Mouse (Mus musculus) heart, adult 11 months (tissue): Measurements from ENCODE around the gene Gm9964.
A peak's percentile ranks its signal among the peaks of the same experiment; 100 is the strongest.

Source experiments
- DNase-seq: peaks from one replicate; pipeline ENCODE4 v3.0.0; 2022

Gene Gm9964

DNA sequence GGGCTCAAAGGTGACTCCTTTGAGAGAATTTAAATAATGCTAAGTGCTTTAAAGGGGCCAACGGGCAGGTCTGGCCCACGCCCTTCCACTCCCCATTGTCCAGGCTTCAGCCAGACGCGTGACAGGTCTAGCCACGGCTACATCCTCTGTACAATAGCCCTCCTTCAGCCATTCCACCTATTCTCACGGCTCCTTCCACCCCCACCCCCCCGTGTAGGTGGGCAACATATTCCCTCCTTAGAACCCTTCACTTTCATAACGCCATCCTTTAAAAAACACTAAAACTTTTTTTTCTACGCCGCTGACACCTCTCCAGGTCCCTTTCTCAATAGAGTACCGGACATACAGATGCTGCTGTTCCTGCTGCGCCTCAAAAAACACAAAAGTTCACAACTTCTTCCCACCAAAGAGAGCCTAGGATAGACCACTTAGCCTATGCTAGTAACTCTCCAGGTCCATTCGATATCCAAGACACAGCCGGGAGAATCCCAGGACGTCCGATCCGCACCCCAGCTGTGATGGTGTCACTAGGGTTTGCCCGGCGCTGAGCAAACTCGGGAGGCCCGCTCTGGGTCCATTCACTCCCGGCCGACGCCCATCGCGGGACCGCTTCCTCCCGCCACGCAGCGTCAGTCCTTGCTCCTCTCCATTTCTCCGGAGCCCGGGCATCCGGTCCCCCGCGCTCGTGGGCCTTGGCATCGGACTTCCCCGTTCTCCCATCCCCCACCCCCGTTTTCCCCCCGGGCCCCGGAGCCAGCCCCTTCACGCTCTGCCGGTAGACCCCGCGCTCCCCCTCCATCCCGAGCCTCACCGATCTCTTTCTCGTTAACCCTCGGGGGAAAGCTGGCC lies 42.9 kb downstream of the Gm9964 start:
- DNase-seq, result peak; percentile 97

GRCm38 (mm10) chr11:79252881-79253541 lies 43.7 kb downstream of the Gm9964 start:
- peak; percentile 93 for DNase-seq
